Mouse (Mus musculus): ENCODE data around the gene Hmga1.
A peak's percentile ranks its signal among the peaks of the same experiment; 100 is the strongest.

Gene Hmga1

DNA sequence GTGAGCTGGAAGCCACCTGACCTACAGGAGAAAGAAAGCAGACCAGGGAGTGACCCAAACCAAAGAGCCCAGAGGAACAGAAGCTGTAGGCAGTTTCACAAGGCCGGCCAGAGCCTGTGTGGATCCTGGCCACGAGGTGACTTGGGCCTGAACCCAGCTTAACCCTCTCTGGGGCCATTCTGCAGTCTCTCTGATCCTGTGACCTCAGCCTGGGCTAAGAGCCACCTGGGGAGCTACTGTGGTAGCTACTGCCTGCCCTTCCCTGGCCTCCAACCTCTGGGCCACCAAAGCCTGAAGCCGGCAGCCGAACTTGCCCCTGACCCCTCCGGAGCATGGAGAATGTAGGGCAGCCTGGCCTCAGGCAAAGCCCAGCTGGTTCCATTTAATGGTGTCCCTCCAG, 27.5 kb upstream of the Hmga1 start:
- no peak for DNase-seq (ENCODE audit: low spot score)

DNA sequence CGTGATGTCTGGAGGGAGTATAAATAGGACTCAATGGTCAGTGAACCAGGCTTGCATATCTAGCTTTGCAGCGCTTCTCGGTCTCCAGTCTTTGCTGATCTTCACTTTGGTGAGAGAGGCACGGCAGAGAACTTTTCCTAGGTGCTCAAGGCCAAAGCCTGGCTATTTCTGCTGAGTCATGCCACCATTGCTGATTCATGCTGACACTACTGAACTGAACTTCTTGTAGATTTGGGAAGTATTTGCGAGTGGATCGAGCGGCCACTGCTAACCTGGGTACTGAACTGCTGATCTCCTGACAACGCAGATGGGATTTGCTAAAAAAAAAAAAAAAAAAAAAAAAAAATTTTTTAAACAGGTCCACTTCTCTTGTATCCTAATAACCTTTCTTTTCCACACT, 24.2 kb upstream of the Hmga1 start:
- DNase-seq (ENCODE audit: low spot score), result no peak

DNA sequence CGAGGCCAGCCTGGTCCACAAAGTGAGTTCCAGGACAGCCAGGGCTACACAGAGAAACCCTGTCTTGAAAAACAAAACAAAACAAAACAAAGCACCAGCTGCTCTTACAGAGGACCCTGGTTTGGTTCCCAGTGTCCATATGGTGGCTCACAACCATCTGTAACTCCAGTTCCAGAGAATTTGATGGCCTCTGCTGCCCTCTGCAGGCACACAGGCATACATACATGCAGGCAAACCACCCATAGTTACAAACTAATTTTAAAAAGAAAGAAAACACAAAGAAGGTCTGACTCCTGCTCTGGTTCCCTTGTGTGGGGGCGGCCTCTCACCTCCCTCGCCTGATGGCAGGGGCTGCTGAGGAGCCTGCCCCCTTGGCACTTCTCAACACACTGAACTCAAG, 22.9 kb upstream of the Hmga1 start:
- DNase-seq (ENCODE audit: low spot score), result no peak

DNA sequence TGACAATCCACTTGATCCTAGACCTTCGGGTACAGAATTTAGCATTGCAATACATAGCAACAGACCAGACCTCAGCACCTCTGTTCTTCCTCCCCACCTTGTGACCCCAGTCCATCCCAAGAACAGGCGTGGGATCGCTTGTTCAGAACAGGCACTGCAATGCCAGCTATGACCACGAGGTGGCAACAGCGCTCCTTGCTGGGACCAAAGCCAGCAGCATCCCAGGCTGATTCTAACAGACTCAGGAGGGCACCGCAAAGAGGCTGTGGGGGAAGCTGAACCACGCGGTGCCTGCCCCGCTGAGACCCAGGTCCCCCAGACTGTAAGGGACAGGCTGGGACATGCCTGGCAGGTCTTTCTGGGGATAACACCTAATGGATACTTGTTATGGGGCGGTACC, 21.6 kb upstream of the Hmga1 start:
- peak; percentile 71 for DNase-seq (ENCODE audit: low spot score)

DNA sequence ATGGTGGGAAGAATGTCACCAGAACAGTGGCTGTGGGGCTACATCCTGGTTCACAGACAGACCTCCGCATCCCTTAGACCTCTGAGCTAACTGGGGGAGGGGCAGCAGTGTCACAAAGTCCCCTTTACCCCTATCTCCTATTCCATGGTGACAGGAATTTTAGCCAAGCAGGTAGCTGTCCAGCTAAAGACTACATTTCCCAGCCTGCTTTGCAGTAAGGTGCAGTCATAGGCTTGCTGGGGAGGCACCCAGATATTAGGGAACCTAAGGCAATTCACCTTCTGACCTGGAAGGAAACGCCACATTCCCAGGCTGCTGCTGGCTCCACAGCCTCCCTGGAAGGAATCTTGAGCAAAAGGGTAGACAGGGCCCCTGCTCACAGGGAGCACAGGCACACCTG, 15.0 kb upstream of the Hmga1 start:
- DNase-seq (ENCODE audit: low spot score), result no peak

DNA sequence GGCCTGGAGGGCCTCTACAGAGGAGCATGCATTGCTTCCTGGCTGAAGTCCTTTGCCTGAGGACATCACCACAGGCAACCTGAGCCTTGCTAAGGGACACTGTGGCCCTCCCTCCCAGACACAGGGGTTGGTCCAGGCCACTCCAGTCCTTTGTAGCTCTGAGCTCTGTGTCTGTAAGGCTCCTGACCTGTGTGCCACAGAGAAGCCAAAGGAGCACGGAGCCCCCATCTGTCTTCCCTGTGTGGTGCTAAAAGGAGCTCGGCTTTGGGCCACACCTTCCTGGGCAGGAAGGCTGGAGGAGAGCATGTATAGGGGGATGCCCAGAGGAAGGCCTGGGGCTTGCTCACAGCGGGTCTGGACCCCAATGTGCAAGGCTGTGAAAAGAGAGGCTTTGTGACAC, 14.3 kb upstream of the Hmga1 start:
- DNase-seq (ENCODE audit: low spot score), result no peak

DNA sequence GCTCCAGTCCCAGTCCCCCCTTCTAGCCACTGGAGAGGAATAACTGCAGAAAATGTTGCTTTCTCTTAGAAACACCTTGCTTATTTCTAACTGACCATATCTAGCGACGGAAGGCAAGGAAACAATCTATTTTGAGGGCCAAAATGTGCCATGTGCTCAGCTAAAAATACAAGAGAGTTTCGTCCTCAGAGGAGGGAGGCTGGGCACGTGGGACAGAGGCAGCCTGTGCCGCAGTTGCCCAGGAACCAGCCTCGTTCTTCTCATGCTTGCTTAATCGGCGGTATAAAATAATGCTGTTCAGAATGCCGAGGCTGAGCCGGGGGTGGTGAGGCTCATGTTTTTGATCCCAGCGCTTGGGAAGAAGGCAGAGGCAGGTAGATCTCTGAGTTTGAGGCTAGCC, 11.7 kb upstream of the Hmga1 start:
- DNase-seq (ENCODE audit: low spot score), result no peak

DNA sequence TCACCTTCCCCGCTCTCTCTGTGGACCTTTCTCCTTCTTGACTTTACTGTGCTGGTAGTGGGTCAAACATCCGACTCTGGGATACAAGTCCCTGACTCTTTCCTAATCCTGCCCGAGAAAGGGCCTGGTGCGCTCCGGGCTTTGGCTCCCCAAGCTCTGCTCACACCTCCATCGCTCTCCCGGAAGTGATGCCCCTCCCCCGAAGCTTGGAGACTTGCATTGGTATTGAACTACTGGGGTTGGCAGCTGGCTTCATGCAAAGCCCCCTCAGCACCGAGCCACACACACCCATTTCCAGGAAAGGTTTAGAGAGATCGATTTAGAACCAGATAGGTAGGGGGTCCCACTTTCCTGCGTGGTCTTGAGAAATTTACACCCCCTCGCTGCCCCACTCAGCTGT, 10.3 kb upstream of the Hmga1 start:
- DNase-seq (ENCODE audit: low spot score), result no peak

DNA sequence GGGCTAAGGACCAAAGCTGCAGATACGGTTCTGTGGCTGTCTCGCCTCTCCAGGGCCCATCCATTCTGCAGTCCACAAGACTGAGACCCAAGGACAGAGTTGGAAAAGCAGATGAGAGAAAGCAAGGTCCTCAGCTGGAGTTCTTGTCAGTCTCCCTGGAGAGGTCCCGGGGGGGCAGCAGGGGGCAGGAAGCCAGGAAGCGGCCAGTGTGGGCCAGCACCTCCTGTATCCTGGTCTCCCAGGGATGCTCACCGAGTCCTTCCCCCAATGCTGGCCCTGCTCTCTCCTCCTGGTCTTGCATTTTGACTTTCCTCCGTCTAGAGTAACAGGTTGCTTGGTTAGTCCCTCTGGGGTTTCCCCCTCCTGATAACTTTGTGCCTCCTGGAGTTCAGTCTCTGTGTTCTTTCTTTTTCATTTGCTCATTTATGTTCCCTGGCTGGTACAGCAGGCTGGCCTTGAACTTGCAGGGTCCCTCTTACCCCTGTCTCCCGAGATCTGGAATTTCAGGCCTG, 9.7 kb upstream of the Hmga1 start:
- DNase-seq (ENCODE audit: low spot score), result no peak

DNA sequence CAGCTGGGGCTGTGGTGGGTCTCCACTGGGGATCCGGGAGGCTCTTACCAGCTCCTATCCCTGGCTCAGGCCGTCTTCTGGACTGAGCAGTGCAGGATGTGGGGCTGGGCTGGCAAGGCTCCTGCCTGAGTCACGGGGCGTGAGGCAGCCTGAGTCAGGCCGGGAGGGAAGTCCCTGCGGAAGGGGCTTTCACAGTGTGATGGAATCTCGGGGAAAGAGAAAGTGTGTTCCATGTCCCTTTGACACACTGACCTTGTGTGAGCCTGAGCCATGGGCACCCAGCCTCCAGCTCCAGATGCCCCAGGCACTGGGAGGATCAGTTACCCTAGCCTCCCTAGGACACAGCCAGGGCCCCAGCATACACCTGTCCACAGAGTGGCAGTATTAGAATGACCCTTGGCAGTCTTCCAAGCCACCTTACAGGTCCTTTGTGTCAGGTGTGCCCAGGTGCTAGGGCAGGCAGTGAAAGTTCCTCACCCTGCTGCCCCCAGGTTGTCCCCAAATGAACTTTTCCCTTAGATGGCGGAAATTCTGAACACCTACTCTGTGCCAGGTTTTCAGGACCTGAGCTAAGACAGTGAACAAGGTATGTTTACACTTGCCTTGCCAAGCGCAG, 8.9 kb upstream of the Hmga1 start:
- no peak for DNase-seq (ENCODE audit: low spot score)

DNA sequence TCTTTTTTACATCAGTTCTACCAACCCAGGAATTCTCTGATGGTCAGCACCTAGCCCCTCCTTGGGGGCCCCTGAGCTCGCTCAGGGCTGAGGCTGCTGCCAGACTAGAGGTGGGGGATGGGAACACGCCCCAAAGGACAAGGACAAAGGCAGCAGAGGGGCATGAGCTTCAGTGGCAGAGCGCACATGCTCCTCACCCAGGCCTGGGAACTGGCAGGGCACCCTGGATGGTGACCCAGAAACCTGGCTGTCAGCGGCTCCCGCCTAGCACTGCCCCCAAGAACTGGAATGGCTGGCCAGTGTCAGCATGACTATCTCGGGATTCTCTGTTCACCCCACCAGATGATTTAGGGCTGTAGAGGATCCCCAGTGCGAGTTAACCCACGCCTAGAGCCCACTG, 7.1 kb upstream of the Hmga1 start:
- no peak for DNase-seq (ENCODE audit: low spot score)

DNA sequence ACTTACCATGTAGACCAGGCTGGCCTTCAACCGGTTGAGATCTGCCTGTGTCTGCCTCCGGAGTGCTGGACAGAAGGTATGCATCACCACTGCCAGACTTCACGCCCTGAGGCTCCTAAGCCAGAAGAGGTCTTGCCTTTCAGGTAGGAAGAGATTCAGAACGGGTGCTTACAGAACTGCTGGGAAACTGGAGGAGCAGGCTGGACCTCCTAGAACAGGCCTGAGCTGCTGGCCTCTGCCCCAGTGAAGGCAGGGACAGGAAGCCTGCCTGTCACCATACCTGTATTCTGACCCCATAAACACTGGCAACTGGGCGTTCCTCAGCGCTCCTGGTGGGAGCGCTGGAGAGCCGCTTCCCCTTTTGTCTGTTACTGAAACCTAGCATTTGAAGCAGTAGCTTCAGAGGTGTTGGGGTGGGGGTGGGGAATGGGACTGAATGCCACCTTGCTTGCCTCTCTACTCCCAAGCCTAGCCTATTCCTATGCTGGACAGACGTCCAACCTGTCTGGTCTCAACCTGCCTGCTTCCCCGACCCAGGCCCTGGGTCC, 4.8 kb upstream of the Hmga1 start:
- DNase-seq (ENCODE audit: low spot score), result no peak

DNA sequence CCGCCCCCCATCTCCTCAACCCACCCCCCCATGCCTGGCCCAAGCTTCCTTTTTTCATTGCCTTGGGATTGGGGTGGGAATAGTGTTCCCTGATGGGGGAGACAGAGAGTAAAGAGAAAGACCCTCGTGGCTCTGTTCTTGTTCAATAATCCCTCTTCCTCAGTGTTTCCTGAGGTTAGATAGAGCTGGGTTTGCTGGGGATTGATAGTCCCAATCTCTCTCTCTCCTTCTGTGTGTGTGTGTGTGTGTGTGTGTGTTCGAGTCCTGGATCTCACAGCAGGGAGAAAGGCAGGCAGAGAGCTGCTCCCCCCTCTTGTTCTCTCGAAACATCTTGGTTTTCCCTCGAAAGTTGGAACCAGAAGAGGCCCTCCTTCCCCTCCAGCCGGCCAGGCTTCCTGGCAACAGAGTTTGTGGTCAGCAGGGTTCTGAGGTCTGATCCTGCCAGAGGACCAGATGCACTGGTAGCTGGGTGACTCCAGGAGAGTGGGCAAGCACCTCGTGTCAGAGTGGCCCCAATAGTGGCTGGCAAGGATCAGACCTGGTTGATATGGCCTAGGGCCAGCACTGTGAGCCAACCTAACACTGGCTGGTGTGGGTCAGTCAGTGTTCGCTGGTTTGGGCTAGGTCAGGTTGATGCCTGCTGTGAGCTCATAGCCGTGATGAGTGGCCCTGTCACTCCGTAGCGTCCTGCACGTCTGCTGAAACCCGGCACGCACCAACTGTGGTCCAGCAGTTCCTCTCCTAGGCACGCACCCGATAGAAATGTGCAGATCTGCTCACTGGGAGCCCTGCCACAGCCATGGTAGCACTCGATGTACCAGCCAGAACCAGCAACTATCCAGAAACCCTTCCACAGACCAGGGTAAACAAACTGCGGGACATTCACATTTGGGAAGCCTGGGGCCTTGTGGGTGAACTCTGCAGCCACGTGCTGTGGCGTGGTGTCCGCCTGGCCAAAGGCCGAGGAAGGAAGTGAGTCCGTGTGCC, 3.8 kb upstream of the Hmga1 start:
- no peak for DNase-seq (ENCODE audit: low spot score)

DNA sequence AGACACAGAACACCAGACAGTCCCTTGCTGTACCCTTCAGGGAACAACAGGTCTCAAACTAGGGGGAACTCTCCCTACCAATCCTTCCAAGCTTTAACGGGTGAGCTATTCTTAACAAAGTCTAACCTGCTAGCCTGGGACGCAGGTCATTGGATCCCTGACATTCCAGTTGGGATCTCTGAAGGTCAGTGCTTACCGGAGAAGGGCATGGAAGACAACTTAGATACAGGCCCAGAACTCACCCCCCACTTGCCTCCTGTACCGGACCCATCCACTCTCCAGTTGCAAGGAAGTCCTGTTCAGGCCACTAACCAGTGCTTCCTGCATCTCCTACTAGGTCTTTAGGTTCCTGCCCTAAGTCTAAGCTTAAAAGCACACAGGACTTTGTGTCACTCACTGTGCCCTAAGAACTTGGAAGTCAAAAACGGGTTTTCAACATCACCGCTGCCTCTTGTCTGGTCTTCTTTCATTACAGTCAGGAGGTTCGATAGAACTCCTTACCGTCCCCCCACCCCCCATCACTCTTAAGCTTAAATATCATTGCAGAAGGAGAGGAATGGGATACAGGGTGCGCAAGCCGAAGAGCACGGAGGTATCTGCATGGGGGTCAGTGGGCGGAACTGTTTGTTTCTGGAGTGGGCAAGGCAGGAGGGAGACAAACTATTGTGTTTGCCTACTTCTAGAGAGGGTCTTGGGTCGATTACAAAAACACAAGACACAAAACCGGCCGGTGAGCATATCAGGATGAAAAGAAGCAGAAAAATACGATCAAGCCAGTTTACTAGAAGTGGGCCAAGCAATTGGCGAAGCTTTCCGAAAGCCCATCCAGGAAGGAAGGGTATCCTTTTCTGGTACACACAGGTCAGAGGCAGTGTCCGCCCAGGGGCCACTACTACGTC, 2.0 kb upstream of the Hmga1 start:
- no peak for DNase-seq (ENCODE audit: low spot score)

DNA sequence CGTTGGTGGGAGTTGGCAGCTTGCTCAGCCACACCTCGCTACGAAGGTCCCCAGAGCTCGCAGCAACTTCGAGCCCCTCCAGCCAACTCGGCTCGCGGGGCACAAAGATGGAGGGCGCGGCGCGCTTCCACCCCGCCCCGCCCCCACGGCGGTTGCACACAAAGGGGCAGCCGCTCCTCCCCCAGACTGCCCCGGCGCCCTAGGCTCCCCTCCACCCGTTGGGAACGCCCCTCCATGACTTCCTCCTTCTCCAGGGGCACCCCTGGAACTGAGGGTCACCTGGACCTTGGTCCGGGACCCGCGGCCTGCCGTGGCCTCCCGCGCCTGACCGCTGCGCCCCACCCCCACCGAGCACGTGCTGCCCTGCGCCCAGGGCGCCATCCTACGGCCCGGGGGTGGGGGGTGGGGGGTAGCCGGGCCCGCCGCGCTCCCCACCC, 1.2 kb upstream of the Hmga1 start:
- DNase-seq (ENCODE audit: low spot score), result no peak

DNA sequence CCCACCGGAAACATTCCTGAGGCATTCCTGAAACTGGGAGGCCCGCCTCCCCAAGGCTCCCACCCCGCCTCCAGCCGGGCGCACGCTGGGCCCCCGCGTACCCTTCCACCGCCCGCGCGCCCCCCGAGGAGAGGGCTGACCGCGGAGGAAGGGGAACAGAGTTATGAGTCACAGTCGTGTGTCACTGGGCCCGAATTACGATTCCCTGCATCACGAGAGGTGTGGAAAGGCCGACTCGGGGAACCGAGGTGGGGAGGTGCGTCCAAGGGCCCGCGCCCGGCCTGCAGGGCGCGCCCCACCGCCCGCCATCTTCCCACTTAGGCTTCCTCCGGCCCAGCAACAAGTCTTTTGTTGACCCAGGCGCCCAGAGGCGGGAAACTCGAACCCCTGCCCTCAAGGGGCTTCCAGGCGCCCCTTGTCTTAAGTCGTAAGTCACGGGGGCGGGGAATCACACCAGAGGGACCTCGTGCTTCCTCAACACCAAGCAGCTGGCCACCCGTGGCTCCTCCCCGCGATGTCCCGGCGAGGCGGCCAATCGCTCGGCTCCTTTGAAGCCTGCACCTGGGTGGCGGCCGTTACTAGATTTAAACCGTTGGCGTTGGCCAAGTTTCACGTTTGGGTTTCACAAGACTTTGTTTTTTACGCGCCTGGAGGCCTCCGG, 655 bp upstream of the Hmga1 start:
- no peak for DNase-seq (ENCODE audit: low spot score)

DNA sequence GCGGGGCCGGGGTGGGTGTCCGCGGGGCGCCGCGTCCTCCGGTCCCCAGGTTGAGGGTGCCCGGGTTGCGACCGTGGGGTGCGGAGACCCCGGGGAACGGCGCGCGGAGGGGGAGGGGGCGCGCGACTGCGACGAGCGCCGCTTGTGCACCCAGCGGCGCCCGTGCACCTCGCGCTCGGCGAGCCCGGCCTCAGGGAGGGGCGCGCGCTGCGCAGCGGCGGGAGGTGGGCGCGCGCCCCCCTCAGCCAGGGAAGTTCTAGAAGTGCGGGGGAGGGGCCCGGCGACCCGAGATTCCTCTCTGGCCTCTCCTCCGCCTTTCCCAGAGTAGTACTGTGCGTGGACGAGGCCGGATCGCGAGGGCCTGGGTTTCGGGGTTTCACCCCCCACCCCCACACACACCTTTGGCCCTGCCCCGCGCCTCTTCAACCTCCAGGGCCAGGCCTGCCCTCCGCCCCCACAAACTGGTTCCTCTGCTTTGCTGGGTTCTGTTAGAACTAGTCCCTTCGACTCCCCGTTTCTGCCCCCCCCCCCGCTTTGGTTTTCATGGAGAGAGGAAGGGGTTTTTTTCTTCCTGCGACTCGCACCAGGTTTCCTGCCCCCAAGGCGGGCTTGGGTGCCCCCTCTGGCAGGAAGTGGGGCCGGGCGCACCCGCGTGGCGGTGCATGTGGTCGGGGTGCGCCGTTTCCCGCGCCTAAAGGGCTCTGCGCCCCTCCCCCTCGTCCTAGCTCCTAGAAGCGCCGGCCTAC, 1.1 kb downstream of the Hmga1 start:
- no peak for DNase-seq (ENCODE audit: low spot score)

DNA sequence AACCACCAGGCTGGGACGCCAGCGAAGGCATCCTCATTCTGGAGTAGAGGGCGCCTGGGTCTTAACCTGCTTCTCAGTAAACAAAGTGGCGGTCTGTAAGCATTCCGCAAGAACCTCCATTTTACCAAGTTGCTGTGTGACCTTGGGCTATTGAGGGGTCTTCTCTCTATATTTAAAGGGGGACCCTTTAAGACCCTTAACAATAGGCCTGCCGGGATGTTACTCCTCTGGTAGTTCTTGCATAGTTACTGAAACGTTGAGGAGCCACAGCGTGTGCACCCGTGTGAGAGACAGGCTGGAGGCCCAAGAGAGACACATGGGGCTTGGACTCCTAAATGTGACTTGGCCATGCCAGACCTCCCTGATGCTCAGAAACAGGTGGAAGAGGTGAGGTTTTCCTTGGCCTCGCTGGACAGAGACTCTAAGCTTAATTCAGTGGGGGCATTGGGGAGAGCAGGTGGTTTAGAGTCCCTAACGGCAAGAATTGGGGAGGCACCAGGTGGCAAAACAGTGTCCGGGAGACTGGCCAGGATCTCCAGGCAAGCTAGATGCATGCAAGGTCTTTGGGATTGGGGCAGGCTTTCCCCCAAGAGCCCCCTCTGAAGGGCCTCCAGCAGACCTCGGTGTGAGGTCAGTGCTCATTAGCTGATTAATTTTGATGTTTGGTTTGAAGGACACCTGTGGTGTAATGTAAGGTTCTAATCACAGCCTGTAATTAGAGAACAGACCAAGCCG, 1.8 kb downstream of the Hmga1 start:
- DNase-seq (ENCODE audit: low spot score), result no peak

DNA sequence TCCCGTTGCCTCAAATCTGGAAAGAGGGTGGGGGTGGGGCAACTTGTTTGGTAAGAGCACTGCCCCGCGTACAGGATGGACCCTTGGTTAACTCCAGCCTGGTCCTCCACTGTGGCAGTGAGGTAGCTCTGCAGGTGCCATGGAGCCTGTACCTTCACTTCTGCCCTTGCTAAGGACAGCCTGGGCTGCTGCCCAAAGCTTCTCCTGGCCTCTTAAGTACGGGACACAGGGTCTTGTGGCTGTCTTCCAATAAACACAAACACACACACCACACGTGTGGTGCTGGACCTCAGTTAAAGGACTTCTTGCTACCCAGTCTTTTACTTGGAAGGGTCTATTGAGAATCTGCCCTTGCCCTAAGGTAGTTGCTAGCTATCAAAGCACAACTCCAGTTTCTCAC, 2.5 kb downstream of the Hmga1 start:
- no peak for DNase-seq (ENCODE audit: low spot score)

DNA sequence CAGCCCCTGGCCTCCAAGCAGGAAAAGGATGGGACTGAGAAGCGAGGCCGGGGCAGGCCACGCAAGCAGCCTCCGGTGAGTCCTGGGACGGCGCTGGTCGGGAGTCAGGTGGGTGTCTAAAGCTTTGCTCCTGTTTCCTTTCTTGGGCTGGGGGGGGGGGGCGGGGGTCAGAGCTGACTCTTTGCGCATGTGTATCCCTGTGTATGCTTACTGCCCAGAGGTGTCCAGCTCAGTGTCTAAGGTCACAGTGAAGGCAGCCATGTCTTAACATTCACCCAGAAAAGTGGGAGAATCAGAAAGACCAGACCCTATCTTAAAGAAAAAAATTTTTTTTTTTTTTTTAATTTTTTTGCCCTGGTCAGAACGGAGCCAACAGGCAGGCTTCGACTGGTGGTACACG, 3.3 kb downstream of the Hmga1 start:
- no peak for DNase-seq (ENCODE audit: low spot score)
